Mouse (Mus musculus) G1E (cell line): Measurements from ENCODE around the gene Igsf21. TPM values are rescaled to one million over a fixed set of nuclear protein-coding genes. Genes with fewer than 3 reads are reported as not detected.

Experiments used
- ATAC-seq: 2 replicates; pipeline ENCODE4 v1.8.0; 2016; ENCODE audit warnings: mild to moderate bottlenecking; ENCODE audit not compliant: insufficient number of reproducible peaks, poor library complexity, low FRiP score, severe bottlenecking; ENCODE audit errors: extremely low read depth
- DNase-seq: peaks from one replicate; pipeline ENCODE4 v3.0.0; 2012; ENCODE audit warnings: low spot score
- H3K27me3 ChIP-seq: 2 replicates; pipeline ENCODE4 v1.6.1; 2012; ENCODE audit warnings: mild to moderate bottlenecking, low read length, inconsistent platforms; ENCODE audit not compliant: insufficient read depth
- H3K36me3 ChIP-seq: replicated peaks from 2 replicates; pipeline ENCODE3; 2012; ENCODE audit warnings: mild to moderate bottlenecking, inconsistent platforms
- H3K4me1 ChIP-seq: 2 replicates; pipeline ENCODE4 v1.6.1; 2012; ENCODE audit warnings: low read depth, low read length, inconsistent platforms, mixed read lengths; ENCODE audit not compliant: insufficient read depth
- H3K4me3 ChIP-seq: 2 replicates; pipeline ENCODE4 v1.5.1; 2012; ENCODE audit warnings: low read depth, mild to moderate bottlenecking, inconsistent platforms, low read length, moderate library complexity, mixed read lengths
- H3K9me3 ChIP-seq: replicated peaks from 2 replicates; pipeline ENCODE4 v1.6.1; 2012; ENCODE audit warnings: inconsistent platforms
- CTCF ChIP-seq: IDR thresholded peaks from 2 replicates; pipeline ENCODE4 v1.5.1; 2012; ENCODE audit warnings: low read depth, low read length, inconsistent platforms, mixed read lengths
- GATA1 ChIP-seq: IDR thresholded peaks from 2 replicates; pipeline ENCODE4 v1.6.1; 2012; ENCODE audit warnings: borderline replicate concordance, low read length, inconsistent platforms, mixed read lengths
- GATA2 ChIP-seq: IDR thresholded peaks from 2 replicates; pipeline ENCODE4 v1.6.1; 2012; ENCODE audit warnings: low read depth, low read length, inconsistent platforms, borderline replicate concordance
- POLR2AphosphoS5 ChIP-seq: IDR thresholded peaks from 2 replicates; pipeline ENCODE4 v1.6.1; 2012; ENCODE audit warnings: low read depth, low read length, inconsistent platforms; ENCODE audit not compliant: insufficient replicate concordance
- TAL1 ChIP-seq: conservative IDR thresholded peaks from 2 replicates; pipeline ENCODE4 v1.6.1; 2012; ENCODE audit warnings: low read depth, low read length, inconsistent platforms, mixed read lengths
- polyA plus RNA-seq: library from polyadenylated mRNA; stranded (reverse); fragments of >175 nt; gene quantifications from 2 replicates; pipeline ENCODE4 v1.2.3, GENCODE M21; 2012
- total RNA-seq, 2 experiments: library from RNA; stranded (forward) in 1 of 2; stranded (reverse) in 1 of 2; fragments of 200-1000 nt in 1 of 2; fragments of >200 nt in 1 of 2; fragmentation: Nextera tagmentation in 1 of 2; gene quantifications; 2 replicates each; pipeline ENCODE4 v1.2.3; 2014 to 2017

The Igsf21 gene
- total and polyA plus RNA-seq, 3 experiments: not detected

DNA sequence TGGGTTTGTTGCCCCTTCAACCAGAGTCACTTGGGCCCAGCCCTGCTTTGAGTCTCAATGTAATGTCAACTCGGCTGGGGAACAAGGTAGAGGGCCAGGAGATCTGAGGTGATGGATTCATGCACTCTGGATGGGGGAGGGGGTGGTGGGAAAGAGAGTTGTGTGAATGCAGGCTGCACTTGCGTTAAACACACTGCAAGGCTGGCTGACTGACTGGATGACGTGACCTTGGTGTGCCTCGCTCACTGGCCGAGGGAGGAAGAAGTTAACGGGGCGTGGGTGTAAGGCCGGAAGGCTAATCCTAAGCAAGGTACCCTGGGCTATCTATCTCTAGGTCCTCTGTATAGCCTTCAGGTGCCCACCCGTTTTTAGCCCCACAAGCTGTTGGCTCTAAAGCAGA lies 31.4 kb downstream of the Igsf21 start:
- Histone ChIP-seq H3K36me3 (no peaks in the 10 kb centered on the region), H3K27me3 (no peaks in the 10 kb centered on the region), H3K4me3 (no peak overlapping the region), H3K4me1 (no peaks in the 10 kb centered on the region), H3K9me3 (peaks cover 100% of the 10 kb centered on the region)
- ATAC-seq (no peak), DNase-seq (no peak)
- TF ChIP-seq GATA2: no peak
- no peak for TF ChIP-seq POLR2AphosphoS5
- TF ChIP-seq CTCF: no peak
- TF ChIP-seq GATA1: no peak
- TF ChIP-seq TAL1: no peak

GRCm38 (mm10) chr4:140214406-140214805 lies 32.2 kb downstream of the Igsf21 start:
- H3K9me3 ChIP-seq: peaks cover 100% of the 10 kb centered on the region
- DNase-seq (no peak), ATAC-seq (no peak)
- H3K4me1 ChIP-seq: no peaks in the 10 kb centered on the region
- H3K4me3 ChIP-seq: no peak overlapping the region
- no peak for TF ChIP-seq POLR2AphosphoS5
- TF ChIP-seq GATA2: no peak
- no peak for TF ChIP-seq CTCF
- TF ChIP-seq GATA1: no peak
- TF ChIP-seq TAL1: no peak
- no peaks in the 10 kb centered on the region for H3K27me3 ChIP-seq
- H3K36me3 ChIP-seq: no peaks in the 10 kb centered on the region

DNA sequence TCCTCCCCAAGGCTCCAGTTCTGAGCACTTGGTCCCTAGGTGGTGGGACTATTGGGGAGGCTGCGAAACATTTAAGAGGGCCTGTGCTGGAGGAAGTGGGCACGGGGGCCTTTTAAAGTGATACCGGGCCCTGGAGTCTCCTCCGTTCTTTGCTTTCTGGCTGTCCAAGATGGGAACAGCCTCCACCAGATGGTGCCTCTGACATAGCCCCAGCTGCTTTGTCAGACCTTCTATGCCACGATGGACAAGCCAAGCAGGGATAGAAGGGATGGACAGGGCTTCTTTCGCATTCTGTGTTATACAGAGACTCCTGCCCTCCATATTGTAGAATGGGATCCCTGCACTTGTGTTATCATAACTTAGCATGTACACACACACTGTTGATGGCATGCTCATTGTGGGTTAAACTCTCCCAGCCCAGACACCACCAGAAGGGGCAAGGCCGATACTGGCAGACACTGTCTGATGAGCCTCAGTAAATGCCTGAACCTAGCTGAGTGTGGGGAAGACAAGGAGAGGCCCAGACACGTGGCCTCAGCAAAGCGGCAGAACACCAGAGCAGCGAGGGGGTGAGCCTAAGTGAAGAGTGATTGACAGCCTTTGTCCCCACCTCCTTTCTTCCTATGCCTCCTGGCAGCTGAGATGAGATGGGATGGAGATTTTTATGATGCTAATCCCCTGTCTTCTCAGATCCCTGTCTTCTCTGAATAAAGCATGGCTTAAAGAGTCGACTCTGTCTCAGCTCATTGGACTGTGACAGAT lies 36.3 kb downstream of the Igsf21 start:
- no peak for TF ChIP-seq GATA1
- TF ChIP-seq TAL1: no peak
- Histone ChIP-seq H3K9me3 (peaks cover 97% of the 10 kb centered on the region), H3K4me1 (no peaks in the 10 kb centered on the region), H3K36me3 (no peaks in the 10 kb centered on the region), H3K4me3 (no peak overlapping the region), H3K27me3 (no peaks in the 10 kb centered on the region)
- no peak for ATAC-seq
- DNase-seq: no peak

GRCm38 (mm10) chr4:140205811-140206231 lies 40.8 kb downstream of the Igsf21 start:
- H3K4me1 ChIP-seq: no peaks in the 10 kb centered on the region
- TF ChIP-seq GATA1 (no peak), CTCF (no peak), TAL1 (no peak), GATA2 (no peak), POLR2AphosphoS5 (no peak)
- ATAC-seq: no peak
- peaks cover 96% of the 10 kb centered on the region for H3K9me3 ChIP-seq
- H3K4me3 ChIP-seq: no peak overlapping the region
- no peaks in the 10 kb centered on the region for H3K27me3 ChIP-seq
- no peak for DNase-seq
- H3K36me3 ChIP-seq: no peaks in the 10 kb centered on the region

DNA sequence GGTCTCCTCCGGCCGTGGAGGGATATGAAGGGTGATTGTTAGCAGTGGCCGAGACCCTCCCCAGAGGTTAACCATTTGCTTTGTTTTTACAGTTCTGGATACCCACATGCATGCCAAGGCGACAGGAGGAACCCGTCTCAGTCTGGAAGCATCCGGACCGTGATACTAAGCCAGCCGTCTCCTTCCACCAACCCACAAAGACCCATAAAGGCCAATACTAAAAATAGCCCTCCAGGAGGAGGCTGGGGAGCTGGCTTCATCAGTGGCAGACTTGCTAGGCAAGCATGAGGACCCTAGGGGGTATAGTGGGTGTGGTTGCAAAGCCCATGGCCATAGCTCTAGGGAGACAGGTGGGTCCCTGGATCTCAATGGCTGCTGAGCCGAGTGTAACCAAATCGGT lies 41.8 kb downstream of the Igsf21 start:
- Histone ChIP-seq H3K27me3 (no peaks in the 10 kb centered on the region), H3K4me1 (no peaks in the 10 kb centered on the region), H3K36me3 (no peaks in the 10 kb centered on the region), H3K4me3 (no peak overlapping the region), H3K9me3 (peaks cover 95% of the 10 kb centered on the region)
- DNase-seq (no peak), ATAC-seq (no peak)
- TF ChIP-seq CTCF (no peak), GATA1 (no peak), POLR2AphosphoS5 (no peak), TAL1 (no peak), GATA2 (no peak)

- TF ChIP-seq GATA2: no peak
- TF ChIP-seq TAL1: no peak
- TF ChIP-seq GATA1: no peak
- TF ChIP-seq POLR2AphosphoS5: no peak
- Histone ChIP-seq H3K9me3 (peaks cover 93% of the 10 kb centered on the region), H3K4me1 (no peaks in the 10 kb centered on the region), H3K4me3 (no peak overlapping the region), H3K36me3 (no peaks in the 10 kb centered on the region), H3K27me3 (no peaks in the 10 kb centered on the region)
- ATAC-seq (no peak), DNase-seq (no peak)
These were observed 42.8 kb downstream of the Igsf21 start for GRCm38 (mm10) chr4:140203696-140204272.
